Mouse (Mus musculus): Measurements from ENCODE around the gene Slc40a1. TPM values are rescaled to one million over a fixed set of nuclear protein-coding genes. Genes with fewer than 3 reads are reported as not detected.

Slc40a1 gene
- polyA plus RNA-seq, 1 experiment = 6.4 TPM

DNA sequence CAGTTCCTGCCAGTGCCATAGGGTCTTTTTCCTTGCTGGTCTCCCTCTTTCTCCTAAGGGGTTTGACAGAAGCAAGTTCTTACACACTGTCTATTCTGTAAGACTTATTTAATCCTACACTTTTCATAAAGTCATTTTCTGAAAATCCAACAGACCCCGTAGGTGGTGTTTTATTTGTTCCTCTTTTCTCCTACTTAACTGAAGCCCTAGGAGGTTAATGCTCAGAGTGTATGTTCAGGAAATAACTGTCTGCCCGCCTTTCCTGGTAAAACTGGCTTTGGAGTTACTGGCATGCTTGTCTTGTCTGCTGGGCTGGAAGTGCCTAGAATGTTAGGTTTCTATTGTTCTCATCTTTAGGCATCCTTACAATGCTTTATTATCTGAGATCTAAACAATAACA is 34.3 kb downstream of the Slc40a1 start:
- TF ChIP-seq CTCF (IDR thresholded peaks at IDR 0.05; ENCODE audit: insufficient read depth, low read length) (no peak), POLR2A (IDR thresholded peaks at IDR 0.05; ENCODE audit: borderline replicate concordance, extremely low read depth, low read depth, low read length) (no peak)
- 43% methylated on average over 2 of the region's 2 CpGs for WGBS

DNA sequence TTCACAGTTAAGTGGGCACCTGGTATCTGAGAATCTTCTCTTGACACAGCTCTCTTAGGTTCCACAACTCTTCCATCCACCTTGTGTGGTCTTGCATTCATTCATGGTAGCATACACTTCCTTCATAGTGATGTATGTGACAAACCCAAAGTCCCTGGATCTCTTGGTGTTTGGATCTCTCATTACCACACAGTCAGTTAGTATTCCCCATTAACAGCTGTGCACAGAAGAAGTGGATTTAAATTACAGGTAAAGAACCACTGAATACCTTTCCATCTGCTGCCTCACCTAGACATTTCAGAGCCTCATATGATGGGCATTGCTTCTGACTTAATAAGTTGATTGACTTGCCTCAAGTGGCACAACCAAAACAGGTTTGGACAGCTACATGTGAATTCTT is 36.1 kb downstream of the Slc40a1 start, which contains the start of gene Gm5269:
Gm5269 (minus strand) TSS at position 101 of the 400 bp plus-strand sequence.
- H3K4me1 ChIP-seq (ENCODE audit: control insufficient read depth, insufficient read depth, low read length) = no peaks in the 10 kb centered on the region
- DNase-seq = no peak
- TF ChIP-seq CTCF (IDR thresholded peaks at IDR 0.05; ENCODE audit: insufficient read depth, low read length) (no peak), POLR2A (IDR thresholded peaks at IDR 0.05; ENCODE audit: borderline replicate concordance, extremely low read depth, low read depth, low read length) (no peak)

More for the DNA sequence above, 34.3 kb downstream of the Slc40a1 start:
- DNase-seq = no peak
- Histone ChIP-seq H3K4me3 (replicated peaks; ENCODE audit: extremely low read depth, low read depth, low read length) (no peak overlapping the region), H3K4me1 (ENCODE audit: control insufficient read depth, insufficient read depth, low read length) (no peaks in the 10 kb centered on the region)

DNA sequence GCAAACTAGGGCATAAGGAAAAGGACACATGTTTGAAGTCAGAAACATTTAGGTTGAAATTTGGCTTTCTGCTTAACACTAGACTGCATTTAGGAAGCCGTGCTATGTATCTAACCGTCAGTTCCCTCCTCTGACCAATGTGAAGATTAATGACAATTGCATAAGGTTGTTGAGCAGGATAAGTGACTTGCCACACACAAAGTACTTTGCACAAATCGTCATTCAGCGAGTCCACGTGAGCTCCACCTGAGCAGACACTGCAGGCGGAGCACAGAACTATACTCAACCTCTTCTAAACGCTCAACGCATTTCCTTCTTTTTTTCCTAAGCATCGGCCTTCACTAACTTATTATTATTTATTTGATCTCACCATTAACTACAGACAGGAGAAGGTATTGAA is 39.5 kb downstream of the Slc40a1 start:
- 63% methylated on average over 9 of the region's 9 CpGs for WGBS
- H3K4me3 ChIP-seq (replicated peaks; ENCODE audit: extremely low read depth, low read depth, low read length) = no peak overlapping the region
- TF ChIP-seq POLR2A (IDR thresholded peaks at IDR 0.05; ENCODE audit: borderline replicate concordance, extremely low read depth, low read depth, low read length) (no peak), CTCF (IDR thresholded peaks at IDR 0.05; ENCODE audit: insufficient read depth, low read length) (no peak)
- no peaks in the 10 kb centered on the region for H3K4me1 ChIP-seq (ENCODE audit: control insufficient read depth, insufficient read depth, low read length)
- no peak for DNase-seq

More for the DNA sequence above, 36.1 kb downstream of the Slc40a1 start, which contains the start of gene Gm5269:
- H3K4me3 ChIP-seq (replicated peaks; ENCODE audit: extremely low read depth, low read depth, low read length) = no peak within 1 kb of the TSS

DNA sequence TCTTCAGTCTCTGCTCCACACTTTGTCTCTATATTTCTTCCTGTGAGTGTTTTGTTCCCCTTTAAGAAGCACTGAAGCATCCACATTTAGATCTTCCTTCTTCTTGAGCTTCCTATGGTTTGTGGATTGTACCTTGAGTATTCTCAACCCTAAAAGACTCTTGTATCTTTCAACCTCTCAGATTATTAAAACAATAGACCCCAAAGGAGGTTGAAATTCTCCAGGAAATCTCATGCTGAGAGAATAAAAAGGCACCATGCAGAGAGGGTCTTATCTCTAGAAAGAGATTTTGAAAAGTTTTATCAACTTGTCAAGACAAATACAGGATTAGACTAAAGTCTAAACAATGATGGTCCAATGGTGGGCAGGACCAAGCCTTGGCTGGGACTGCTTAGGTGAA is 42.9 kb downstream of the Slc40a1 start:
- no peaks in the 10 kb centered on the region for H3K4me1 ChIP-seq (ENCODE audit: control insufficient read depth, insufficient read depth, low read length)
- H3K4me3 ChIP-seq (replicated peaks; ENCODE audit: extremely low read depth, low read depth, low read length) = no peak overlapping the region
- DNase-seq = no peak
- TF ChIP-seq POLR2A (IDR thresholded peaks at IDR 0.05; ENCODE audit: borderline replicate concordance, extremely low read depth, low read depth, low read length) (no peak), CTCF (IDR thresholded peaks at IDR 0.05; ENCODE audit: insufficient read depth, low read length) (no peak)

DNA sequence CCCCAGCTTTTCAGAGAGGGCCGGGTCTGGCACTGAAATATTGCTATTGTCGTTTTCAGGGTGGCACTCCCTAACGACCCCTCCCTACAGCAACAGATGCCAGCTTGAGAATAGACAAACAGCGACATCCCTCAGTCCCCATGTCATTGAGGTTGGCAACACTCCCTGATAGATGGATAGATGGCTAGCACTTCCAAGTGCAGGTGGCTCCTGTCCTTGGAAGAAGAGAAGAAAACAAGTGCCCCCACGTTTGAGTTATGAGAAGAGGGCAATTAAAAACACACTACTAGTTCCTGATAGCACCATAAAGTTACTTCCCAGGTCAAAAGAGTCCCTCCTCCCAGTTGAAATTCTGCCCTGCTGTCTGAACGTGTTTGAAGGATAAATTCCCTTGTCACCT is 44.2 kb downstream of the Slc40a1 start:
- TF ChIP-seq POLR2A (IDR thresholded peaks at IDR 0.05; ENCODE audit: borderline replicate concordance, extremely low read depth, low read depth, low read length) (no peak), CTCF (IDR thresholded peaks at IDR 0.05; ENCODE audit: insufficient read depth, low read length) (no peak)
- 41% methylated on average over 6 of the region's 6 CpGs for WGBS
- Histone ChIP-seq H3K4me1 (ENCODE audit: control insufficient read depth, insufficient read depth, low read length) (no peaks in the 10 kb centered on the region), H3K4me3 (replicated peaks; ENCODE audit: extremely low read depth, low read depth, low read length) (no peak overlapping the region)
- no peak for DNase-seq

DNA sequence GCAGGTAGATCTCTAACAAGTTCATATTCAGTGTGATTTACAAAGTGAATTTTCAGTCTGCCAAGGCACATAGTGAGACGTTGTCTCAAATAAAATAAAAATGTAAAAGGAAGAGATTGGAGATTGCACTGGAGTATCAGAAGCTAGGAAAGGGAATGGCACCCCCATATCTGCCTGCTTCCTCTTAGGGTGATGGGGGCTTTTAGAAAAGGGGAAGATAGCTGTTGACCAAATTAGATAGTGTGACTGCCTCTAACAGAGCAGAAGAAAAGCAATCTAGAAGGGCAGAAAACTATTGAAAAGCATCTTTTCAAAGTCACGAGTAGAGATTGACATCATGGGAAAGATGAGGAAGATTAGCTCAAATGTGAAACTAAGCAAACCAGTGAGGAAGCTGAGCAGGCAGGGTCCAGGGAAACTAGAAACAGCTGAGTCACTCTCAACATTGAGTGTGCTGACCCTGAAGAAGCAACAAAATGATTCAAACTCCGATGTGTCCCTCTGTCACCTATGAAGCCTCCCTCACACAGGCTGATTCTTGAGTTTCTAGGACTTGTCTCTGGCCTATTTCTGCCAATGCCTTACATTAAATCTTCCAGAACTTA is 45.0 kb downstream of the Slc40a1 start:
- Histone ChIP-seq H3K4me1 (ENCODE audit: control insufficient read depth, insufficient read depth, low read length) (no peaks in the 10 kb centered on the region), H3K4me3 (replicated peaks; ENCODE audit: extremely low read depth, low read depth, low read length) (no peak overlapping the region)
- WGBS = 68% methylated on average over 3 of the region's 3 CpGs
- TF ChIP-seq POLR2A (IDR thresholded peaks at IDR 0.05; ENCODE audit: borderline replicate concordance, extremely low read depth, low read depth, low read length) (no peak), CTCF (IDR thresholded peaks at IDR 0.05; ENCODE audit: insufficient read depth, low read length) (no peak)
- no peak for DNase-seq

DNA sequence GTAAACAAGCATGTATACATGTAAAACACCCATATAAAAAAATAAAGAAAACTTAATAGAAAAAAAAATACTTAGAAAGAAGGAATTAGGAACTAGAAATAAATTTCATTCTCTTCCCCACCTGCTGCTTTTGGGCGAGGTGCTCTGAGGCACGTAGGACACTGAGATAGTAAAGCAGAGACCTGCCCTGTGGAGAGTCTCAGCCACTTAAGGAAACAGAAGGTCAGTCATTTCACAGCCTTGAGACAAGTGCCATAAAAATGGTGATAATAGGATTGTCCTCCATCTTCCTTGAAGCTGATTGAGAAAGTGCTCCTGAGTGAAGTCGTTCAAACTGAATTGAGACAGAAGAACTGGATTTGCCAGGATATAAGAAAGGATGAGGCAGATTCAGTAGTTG is 48.9 kb downstream of the Slc40a1 start:
- no peaks in the 10 kb centered on the region for H3K4me1 ChIP-seq (ENCODE audit: control insufficient read depth, insufficient read depth, low read length)
- TF ChIP-seq POLR2A (IDR thresholded peaks at IDR 0.05; ENCODE audit: borderline replicate concordance, extremely low read depth, low read depth, low read length) (no peak), CTCF (IDR thresholded peaks at IDR 0.05; ENCODE audit: insufficient read depth, low read length) (no peak)
- DNase-seq = no peak
- H3K4me3 ChIP-seq (replicated peaks; ENCODE audit: extremely low read depth, low read depth, low read length) = no peak overlapping the region
- WGBS = 76% methylated on average over 3 of the region's 3 CpGs

DNA sequence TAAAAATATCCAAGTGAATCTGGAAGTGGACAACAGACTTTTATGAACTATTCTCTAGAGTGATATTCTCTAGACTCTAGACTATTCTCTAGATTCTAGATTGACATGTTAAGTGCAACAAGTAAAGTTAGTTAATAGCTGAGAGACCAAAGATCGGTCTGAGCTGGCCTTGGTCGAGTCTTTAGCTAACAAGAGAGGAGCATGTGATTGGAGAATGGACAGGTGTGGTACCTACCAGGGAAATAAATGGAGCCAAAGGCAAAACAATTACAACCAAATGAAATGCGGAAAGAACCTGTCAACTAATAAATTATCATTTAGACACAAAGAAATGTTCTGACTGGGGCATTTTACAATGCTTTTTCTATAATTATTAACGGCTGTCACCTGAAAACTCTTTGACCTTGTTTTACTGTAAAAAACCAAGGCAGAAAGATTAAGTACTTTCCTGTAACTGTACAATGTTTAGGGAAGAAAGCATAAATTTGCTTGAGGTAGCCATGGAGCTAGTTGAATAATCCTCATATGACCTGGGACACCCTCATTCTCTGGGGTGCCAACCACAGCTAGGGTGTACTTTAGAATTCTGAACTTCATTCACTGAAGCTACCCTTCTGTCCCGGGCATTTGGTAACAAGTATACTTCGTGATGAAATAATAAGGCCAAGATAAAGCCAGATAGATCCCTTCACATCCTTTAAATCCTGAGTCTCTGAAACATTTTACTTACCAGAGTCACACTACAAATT is 49.7 kb downstream of the Slc40a1 start:
- no peak for TF ChIP-seq CTCF (IDR thresholded peaks at IDR 0.05; ENCODE audit: insufficient read depth, low read length)
- no peak for DNase-seq
- Histone ChIP-seq H3K4me3 (replicated peaks; ENCODE audit: extremely low read depth, low read depth, low read length) (no peak overlapping the region), H3K4me1 (ENCODE audit: control insufficient read depth, insufficient read depth, low read length) (no peaks in the 10 kb centered on the region)
- 87% methylated on average over 6 of the region's 6 CpGs for WGBS

DNA sequence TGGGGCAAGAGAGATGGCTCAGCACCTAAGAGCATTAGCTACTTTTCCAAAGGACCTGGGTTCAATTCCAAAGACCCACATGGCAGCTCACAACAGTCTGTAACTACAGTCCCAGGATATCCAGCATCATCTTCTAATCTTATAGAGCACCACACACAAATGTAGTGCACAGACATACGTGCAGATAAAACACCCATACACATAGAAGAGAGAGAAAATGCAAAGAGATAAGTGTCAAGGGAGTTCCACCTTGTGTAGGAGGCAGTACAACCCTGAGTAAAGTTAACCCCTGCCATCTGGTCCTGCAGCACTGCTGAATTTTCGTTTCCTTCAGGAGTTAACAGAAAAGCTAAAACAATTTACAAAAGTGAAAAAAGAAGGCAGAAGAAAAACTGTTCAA is 50.7 kb downstream of the Slc40a1 start:
- Histone ChIP-seq H3K4me3 (replicated peaks; ENCODE audit: extremely low read depth, low read depth, low read length) (no peak overlapping the region), H3K4me1 (ENCODE audit: control insufficient read depth, insufficient read depth, low read length) (no peaks in the 10 kb centered on the region)
- no peak for TF ChIP-seq POLR2A (IDR thresholded peaks at IDR 0.05; ENCODE audit: borderline replicate concordance, extremely low read depth, low read depth, low read length)
- no peak for TF ChIP-seq CTCF (IDR thresholded peaks at IDR 0.05; ENCODE audit: insufficient read depth, low read length)
- WGBS = 83% methylated on average over 2 of the region's 2 CpGs
- no peak for DNase-seq

DNA sequence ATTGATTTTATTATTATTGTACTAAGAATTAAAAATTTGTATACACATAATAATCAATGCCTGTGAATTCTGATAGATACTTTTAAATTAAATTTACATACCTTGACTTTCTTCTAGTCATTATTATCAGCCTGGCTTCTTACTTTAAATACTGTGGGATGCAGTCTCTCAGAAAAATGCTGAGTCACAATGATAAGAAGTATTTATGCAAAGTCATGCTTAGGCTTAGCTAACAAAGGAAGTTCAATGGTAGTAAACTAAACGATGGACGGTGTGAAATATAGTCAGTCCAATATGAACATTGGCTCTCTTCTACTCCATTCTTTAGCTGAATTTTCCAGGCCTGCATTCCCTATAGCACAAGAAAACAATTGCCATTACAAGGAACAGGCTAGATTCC is 53.1 kb downstream of the Slc40a1 start:
- no peak overlapping the region for H3K4me3 ChIP-seq (replicated peaks; ENCODE audit: extremely low read depth, low read depth, low read length)
- no peak for DNase-seq
- 34% methylated on average over 2 of the region's 2 CpGs for WGBS
- H3K4me1 ChIP-seq (ENCODE audit: control insufficient read depth, insufficient read depth, low read length) = peaks cover 3% of the 10 kb centered on the region; the same call in 1 of the 2 replicates
- no peak for TF ChIP-seq CTCF (IDR thresholded peaks at IDR 0.05; ENCODE audit: insufficient read depth, low read length)
- no peak for TF ChIP-seq POLR2A (IDR thresholded peaks at IDR 0.05; ENCODE audit: borderline replicate concordance, extremely low read depth, low read depth, low read length)

Measured in lung, adult 2 months (tissue).